Mouse (Mus musculus) induced T-regulatory cell, adult 2 months (primary cell): ENCODE measurements around the gene Dctn2.
A peak's percentile ranks its signal among the peaks of the same experiment; 100 is the strongest.

Experiments
- DNase-seq: peaks from one replicate; pipeline ENCODE4 v3.0.0-alpha.2; 2012; ENCODE audit warnings: low read depth

The Dctn2 gene

DNA sequence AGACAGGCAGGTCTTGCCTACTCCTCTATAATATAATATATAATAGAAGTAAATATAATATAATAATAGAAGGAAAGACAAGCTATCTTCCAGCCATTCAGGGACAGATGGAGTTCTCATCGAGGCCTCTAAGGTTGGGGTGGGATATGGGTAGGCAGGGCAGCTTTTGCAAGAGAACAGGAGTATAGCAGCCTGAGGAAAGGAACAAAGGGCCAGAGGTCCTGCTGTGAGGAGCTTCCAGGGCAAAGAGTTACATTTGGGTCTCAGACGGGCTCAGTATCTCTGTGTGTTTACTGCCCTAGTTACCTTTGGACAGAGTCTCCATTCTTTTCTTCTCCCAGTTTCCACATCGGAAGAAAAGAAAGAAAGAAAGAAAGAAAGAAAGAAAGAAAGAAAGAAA lies 2.5 kb upstream of the Dctn2 start:
- DNase-seq: no peak

GRCm38 (mm10) chr10:127264336-127264735 lies 1.8 kb upstream of the Dctn2 start:
- no peak for DNase-seq

- no peak for DNase-seq
Measured at GRCm38 (mm10) chr10:127264971-127265370, 1.2 kb upstream of the Dctn2 start.

DNA sequence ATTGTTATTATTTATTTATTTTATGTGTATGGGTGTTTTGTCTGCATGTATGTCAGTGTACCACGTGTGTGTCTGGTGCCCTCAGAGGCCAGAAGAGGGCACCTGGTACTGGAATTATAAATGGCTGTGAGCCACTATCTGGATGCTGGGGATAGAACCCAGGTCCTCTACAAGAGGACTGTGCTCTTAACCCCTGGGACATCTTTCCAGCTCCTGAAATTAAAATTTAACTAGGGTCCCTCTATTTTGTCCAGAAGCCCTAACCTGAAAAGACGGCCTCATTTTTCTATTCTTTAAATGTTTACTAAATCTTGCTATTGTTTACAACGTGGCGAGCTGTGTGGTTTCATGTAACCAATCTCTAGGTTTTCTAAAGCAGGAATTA lies 449 bp upstream of the Dctn2 start:
- DNase-seq: no peak

- DNase-seq: no peak
Measured at GRCm38 (mm10) chr10:127267318-127267717, 1.1 kb downstream of the Dctn2 start.

DNA sequence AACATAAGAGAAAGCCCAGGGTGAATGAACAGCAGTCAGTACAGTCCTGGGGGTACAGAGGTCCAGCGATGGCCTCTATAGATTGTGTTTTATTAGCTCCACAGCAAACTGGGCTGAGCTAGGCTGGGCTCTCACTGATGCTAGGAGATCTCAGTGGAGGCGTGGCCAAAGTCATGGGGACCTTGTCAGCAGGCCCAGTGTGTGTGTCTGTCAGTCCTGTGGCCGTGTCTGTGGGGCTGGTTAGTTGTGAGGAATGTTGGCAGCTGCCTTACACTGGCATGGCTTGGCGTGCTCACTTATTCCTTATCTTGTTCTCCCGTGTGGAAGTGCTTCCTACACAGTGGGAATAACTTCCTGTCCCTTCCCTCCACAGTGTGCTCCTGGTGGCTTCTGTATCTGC lies 2.2 kb downstream of the Dctn2 start:
- DNase-seq: no peak

DNA sequence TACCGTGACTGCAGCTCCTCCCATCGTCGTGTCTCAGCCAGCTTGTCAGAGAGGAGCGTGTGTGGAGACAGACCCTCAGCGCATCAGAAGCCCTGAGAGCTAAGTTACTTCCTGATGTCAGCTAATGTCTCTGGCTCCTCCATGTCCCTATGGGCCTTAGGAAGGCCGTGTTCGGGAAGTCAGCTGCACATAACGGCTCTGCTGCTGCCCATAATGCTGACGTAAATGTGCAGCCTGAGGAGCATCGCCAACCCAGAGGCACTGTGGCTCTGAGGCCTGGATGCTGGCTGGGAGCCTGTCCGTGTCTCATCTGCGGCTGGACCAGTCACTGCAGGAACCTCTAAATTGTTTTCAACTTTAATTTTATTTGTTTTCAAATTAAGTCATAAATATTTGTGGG lies 2.9 kb downstream of the Dctn2 start:
- DNase-seq: no peak

DNA sequence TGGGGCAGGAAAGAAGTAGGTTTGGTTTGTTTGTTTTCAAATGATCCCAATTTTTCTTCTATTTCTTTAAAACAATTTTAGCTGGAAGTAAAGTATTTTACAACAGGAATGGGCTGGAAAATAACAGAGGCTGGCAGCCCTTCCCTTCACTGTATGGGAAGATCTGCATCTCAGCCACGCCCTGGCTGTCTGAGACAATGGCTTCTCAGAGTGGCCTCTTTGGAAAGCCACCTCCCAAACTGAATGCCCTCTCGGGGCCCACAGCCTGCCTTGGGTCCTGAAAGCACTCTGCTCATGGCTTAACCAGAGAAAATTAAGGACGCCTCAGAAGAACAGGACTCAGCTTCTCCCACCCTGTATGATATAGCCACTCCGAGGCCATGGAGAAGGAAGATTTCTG lies 3.7 kb downstream of the Dctn2 start:
- DNase-seq: no peak

GRCm38 (mm10) chr10:127272371-127272770 lies 6.2 kb downstream of the Dctn2 start:
- DNase-seq: no peak

DNA sequence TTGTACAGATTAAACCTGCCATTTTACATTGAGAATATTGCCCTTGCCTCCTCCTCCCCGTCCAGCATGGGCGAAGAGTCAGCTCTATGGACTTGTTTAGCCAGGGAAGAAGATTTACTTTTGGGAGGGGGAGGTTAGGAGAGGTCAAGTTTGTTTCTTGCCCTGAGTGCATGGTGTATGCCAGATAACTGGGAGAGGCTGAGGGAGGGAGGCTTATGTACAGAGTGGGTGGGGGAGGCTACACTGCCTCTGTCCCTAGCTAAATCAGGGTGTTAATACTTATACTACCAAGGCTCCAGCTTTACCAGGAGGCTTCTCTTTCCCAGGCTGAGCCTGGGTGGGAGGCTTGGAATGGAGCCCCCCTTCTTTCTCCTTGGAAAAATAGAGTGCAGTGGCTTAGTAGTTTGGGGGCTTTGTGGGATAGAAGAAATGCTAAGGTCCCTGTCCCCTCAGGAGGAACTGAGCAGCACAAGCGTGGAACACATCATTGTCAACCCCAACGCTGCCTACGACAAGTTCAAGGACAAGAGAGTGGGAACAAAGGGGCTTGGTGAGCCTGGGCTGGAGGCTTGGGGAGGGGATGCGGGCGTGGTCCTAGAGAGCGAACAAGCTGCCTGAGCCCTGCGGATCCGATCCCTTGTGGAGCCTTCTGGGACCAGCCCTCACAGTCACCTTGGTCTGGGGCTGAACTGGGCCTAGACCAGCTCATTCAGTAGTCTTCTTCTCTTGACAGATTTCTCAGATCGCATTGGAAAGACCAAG lies 8.3 kb downstream of the Dctn2 start:
- no peak for DNase-seq

GRCm38 (mm10) chr10:127279730-127280129 lies 13.6 kb downstream of the Dctn2 start:
- DNase-seq: no peak

- no peak for DNase-seq
Measured at GRCm38 (mm10) chr10:127281316-127281715, 15.1 kb downstream of the Dctn2 start.

DNA sequence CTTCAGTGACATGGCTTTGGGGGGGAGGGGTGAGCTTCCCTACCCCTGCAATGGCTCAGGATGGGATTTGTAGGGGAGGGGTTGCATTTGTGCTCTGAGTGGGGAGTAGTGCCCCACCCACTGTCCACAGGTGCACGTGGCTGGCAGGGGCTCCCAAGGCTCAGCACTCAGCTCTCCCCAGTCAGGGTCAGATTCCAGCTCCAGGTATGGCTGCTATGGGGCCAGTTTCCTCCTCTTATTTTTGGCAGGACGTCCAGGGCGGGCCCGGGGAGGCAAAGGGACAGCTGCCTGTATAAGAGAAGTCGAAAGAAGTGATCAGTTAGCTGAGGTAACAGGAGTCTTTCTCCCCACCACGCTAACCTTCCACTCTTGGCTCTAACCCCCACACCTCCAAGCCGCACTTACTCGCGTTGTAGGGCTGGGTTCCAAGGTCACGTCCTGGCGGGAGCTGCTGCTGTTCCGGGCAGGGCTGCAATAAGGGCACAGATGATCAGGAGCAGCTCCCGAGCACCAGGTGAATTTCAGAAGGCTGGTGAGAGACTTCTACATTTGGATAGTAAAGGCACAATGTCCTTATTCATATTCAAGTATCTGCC lies 16.6 kb downstream of the Dctn2 start:
- no peak for DNase-seq

- no peak for DNase-seq
Measured at GRCm38 (mm10) chr10:127284105-127284622, 18.0 kb downstream of the Dctn2 start.

DNA sequence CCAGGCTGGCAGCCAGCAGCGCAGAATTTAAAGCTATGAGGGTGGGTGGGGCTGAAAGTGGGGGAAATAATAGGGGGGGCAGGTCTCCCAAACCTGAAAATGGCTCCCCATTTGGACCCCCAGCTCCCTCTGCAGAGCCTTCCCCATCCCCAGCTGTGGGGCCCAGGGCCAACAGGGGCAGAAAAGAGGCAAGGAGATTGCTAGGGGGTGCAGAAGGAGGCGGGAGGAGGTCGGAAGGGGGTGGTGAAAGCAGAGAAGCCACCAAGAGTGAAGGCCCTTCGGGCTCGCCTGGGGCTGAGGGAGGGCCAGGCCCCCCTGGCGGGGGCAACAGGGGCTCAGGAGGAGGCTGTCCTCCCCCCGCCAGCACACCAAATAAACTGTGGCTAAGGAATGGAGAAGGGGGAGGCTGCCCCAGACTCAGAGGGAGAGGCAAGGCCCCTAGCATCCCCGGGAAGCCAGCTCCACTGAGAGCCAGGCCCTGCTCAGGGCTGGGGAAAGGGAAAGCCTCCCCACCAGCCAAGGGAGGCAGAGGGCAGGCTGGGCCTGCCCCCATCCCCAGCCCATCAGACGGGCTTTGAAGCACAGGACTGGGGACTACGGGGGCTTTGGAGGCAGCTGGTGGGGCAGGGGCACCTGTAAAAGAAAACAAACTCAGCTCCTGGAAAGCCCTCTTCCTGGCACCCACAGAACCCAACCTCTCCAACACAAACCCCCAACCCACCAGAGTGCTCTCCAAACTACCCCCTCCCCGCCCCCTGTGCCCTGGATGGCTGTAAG lies 18.7 kb downstream of the Dctn2 start:
- no peak for DNase-seq

- DNase-seq: no peak
Measured at GRCm38 (mm10) chr10:127285644-127286043, 19.5 kb downstream of the Dctn2 start.

DNA sequence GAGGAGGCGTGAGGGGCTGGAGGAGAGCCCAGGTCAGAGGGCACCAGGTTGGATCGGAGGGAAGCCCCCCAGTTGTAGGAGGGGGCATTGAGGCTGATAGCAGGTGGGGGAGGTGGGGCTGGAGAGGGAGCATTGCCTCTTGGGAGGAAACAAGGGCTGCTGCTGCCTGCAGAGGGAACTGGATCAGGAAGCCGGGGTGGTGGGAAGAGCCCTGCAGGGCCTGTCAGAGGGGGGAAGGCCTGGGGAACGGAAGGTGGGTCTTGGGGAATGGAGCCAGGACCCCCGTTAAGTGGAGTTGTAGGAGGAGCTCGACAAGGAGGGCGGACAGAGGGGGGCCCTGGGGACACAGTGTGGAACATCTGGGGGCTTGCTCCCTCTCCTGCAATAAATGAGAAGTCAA lies 20.0 kb downstream of the Dctn2 start:
- no peak for DNase-seq

DNA sequence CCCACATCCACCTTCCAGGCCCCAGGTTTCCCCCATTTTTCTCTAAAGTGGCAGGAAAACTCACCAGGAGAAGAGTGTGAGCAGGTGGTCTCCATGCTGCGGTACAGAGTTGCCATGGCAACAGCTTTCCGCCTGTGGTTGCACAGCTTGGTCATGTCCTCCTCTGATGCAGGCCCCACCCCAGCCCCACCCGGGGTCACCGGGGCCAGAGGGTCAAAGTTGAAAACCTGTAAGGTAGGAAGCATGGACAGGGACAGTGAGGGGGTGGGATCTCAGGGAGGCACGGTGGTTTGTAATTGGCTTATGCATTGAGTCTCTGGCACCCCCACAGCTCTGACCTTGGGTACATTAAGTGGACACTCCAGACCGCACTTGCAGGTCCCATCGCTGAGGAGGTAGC lies 20.6 kb downstream of the Dctn2 start:
- no peak for DNase-seq

GRCm38 (mm10) chr10:127287271-127287935 lies 21.2 kb downstream of the Dctn2 start:
- DNase-seq: peak; percentile 28

GRCm38 (mm10) chr10:127287936-127288293 lies 21.7 kb downstream of the Dctn2 start:
- no peak for DNase-seq

- DNase-seq: no peak
Measured at GRCm38 (mm10) chr10:127288328-127288799, 22.2 kb downstream of the Dctn2 start.
